Mouse (Mus musculus) neural tube, postnatal 0 days (tissue): ENCODE results near the gene Arl4d. TPM values are rescaled to one million over a fixed set of nuclear protein-coding genes. Genes with fewer than 3 reads are reported as not detected.

Experiments
- polyA plus RNA-seq: library from polyadenylated mRNA; unstranded; fragments of >200 nt; fragmentation: Nextera tagmentation; extraction: Ambion mirVana; gene quantifications from 2 replicates; pipeline ENCODE4 v1.2.1, GENCODE M21; 2015

The Arl4d gene
- 7.3 and 8.9 TPM in 2 replicates for polyA plus RNA-seq

GRCm38 (mm10) chr11:101664825-101665635 is at the start of gene Arl4d:
Arl4d (plus strand) TSS chr11:101665541.

GRCm38 (mm10) chr11:101626995-101627856 is 38.1 kb upstream of the Arl4d start, which contains the start of gene Rdm1:
Rdm1 (plus strand) TSS chr11:101627195.

Other genes starting within 250 kb of the Arl4d start
- 84.4 and 90.0 TPM in 2 replicates for gene Aarsd1, start 247.9 kb upstream of the Arl4d start, polyA plus RNA-seq
- 5.1 and 6.6 TPM in 2 replicates for gene Gm27029, start 240.7 kb upstream of the Arl4d start, polyA plus RNA-seq
- 22.4 and 24.5 TPM in 2 replicates for gene Rundc1, start 240.5 kb upstream of the Arl4d start, polyA plus RNA-seq
- gene Ptges3l, start 240.2 kb upstream of the Arl4d start, polyA plus RNA-seq = 4.1 and 4.5 TPM in 2 replicates
- gene Rpl27, start 223.2 kb upstream of the Arl4d start, polyA plus RNA-seq = 246 and 275 TPM in 2 replicates
- 6.7 and 8.5 TPM in 2 replicates for gene Ifi35, start 217.1 kb upstream of the Arl4d start, polyA plus RNA-seq
- gene Rnd2, start 200.5 kb upstream of the Arl4d start, polyA plus RNA-seq = 163 and 168 TPM in 2 replicates
- 103 and 115 TPM in 2 replicates for gene Vat1, start 199.3 kb upstream of the Arl4d start, polyA plus RNA-seq
- 1.8 and 1.9 TPM in 2 replicates for gene Brca1, start 113.6 kb upstream of the Arl4d start, polyA plus RNA-seq
- 47.0 TPM in 2 replicates for gene Nbr1, start 113.4 kb upstream of the Arl4d start, polyA plus RNA-seq
- gene Tmem106a, start 83.3 kb upstream of the Arl4d start, polyA plus RNA-seq = 5.8 and 7.7 TPM in 2 replicates
- gene Gm11634, start 66.3 kb upstream of the Arl4d start, polyA plus RNA-seq = not detected in 2 replicates
- gene Rdm1, start 38.3 kb upstream of the Arl4d start, polyA plus RNA-seq = 14.5 and 18.1 TPM in 2 replicates
- 21.7 and 27.2 TPM in 2 replicates for gene Dhx8, start 67.4 kb downstream of the Arl4d start, polyA plus RNA-seq
- gene Etv4, start 119.8 kb downstream of the Arl4d start, polyA plus RNA-seq = 37.8 and 47.9 TPM in 2 replicates
- 0.89 and 1.5 TPM in 2 replicates for gene Meox1, start 228.8 kb downstream of the Arl4d start, polyA plus RNA-seq